Mouse (Mus musculus): Measurements from ENCODE around the gene Tenm4. TPM values are rescaled to one million over a fixed set of nuclear protein-coding genes. Genes with fewer than 3 reads are reported as not detected.

Gene Tenm4
- polyA plus RNA-seq, 1 experiment, result 31.4 TPM

DNA sequence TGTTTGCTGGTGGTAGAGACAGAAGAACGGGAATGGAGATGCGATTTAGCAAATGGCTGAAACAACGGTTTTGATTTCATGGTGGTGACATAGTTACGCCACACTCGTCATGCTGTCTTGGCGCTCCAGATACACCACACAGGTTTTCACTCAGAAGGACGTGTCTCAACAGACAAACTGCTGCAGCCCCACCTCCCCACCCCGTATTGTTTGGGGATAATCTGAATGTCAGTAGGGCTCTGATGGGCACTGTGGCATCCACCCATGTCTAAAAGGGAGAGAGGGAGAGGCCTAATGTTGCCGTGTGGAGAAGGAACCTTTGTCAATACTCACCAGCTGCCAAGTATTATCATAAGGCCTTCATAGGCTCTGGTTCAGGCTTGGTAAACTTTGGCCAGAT, 14.4 kb downstream of the Tenm4 start:
- DNase-seq (ENCODE audit: extremely low spot score in 1 of 2, low spot score in 1 of 2), result no peak

- no peak for DNase-seq (ENCODE audit: extremely low spot score in 1 of 2, low spot score in 1 of 2)
These were observed 32.9 kb downstream of the Tenm4 start for GRCm38 (mm10) chr7:96203812-96204560.

DNA sequence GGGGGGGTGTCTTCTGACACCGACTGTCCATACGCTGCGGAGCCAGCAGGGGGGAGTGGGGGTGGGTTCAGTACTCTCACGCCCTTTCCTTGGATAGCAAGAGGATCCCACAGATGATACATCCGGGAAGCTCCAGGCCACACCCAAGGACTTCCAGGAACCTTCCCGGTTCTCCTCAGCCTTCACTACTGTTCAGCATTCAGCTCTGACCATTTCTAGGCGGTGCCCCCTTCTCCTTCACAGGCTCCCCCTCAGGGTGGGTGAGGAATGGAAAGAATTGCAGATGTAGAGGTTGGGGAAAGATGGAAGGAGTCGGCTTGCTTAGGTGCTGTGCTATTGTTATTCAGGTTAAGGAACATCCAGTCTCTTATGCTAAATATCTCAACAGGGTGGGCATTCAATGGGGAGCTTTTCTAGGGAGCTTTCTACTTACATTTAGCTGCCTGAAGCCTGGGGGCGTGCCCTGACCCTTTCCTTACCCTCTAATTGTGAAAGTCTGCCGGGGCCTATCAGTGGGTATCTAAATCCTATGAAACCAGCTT, 33.8 kb downstream of the Tenm4 start:
- DNase-seq (ENCODE audit: extremely low spot score in 1 of 2, low spot score in 1 of 2), result no peak

DNA sequence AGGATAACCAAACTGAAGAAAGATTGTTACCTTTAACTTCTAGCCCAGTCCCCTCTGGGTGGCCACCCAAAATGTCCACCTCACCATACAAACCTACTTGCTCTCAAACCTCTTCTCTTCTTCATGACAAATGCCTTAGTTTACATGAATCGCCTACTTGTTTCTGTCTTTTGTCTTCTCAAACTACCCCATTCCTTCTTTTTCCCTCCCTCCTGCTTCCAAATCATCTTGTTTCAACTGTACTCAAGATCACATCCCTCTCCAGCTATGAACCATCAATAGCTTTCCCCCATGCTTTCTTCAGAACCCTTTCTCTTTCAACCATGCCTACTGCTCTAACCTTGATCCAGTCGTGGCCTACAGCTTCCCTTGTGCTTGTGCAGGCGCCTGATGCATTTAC, 36.0 kb downstream of the Tenm4 start:
- DNase-seq (ENCODE audit: extremely low spot score in 1 of 2, low spot score in 1 of 2), result no peak

DNA sequence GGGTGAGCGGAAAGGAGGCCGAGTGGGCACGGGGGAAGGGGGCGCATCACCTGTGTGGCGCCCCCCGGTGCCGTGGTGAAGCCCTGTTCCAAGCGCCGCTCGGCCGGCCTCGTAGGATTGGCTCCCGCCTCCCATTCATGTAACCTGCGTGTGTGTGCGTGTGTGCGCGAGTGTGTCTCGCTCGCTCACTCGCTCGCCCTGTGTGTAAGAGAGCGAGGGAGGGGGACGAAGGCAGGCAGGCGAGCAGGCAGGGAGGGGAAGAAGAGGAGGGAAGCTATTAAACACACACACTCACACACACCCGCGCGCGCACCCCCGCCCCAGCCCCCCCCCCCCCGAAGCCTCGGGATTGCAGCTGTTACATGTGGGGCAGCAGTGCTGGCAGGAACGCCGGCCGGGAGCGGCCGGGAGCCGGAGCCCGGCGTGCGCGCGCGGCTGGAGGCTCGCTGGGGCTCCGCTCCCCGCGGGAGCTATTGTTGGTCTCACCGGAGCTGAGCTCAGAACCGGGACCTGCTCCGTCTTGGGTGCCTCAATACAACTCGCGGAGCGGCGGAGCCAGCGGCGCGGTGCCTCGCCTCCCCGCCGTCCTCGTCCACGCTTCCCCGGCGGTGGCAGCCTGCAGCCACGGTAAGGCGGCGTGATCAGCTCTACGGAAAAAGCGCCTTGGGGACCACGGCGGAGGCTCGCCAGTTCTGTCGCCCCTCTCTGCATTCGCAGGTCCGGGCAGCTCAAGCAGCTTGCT, 38.9 kb downstream of the Tenm4 start:
- peak in 1 of 2 experiments; percentile 69 for DNase-seq (ENCODE audit: extremely low spot score in 1 of 2, low spot score in 1 of 2)

- no peak for DNase-seq (ENCODE audit: extremely low spot score in 1 of 2, low spot score in 1 of 2)
These were observed 39.7 kb downstream of the Tenm4 start for GRCm38 (mm10) chr7:96210525-96211369.

- DNase-seq (ENCODE audit: extremely low spot score in 1 of 2, low spot score in 1 of 2), result no peak
These were observed 40.6 kb downstream of the Tenm4 start for GRCm38 (mm10) chr7:96211618-96212021.

- DNase-seq (ENCODE audit: extremely low spot score in 1 of 2, low spot score in 1 of 2), result no peak
These were observed 41.2 kb downstream of the Tenm4 start for GRCm38 (mm10) chr7:96212224-96212591.

GRCm38 (mm10) chr7:96212592-96213541, 41.8 kb downstream of the Tenm4 start:
- peak in 1 of 2 experiments; percentile 70 for DNase-seq (ENCODE audit: extremely low spot score in 1 of 2, low spot score in 1 of 2)

GRCm38 (mm10) chr7:96213741-96214140, 42.7 kb downstream of the Tenm4 start:
- no peak for DNase-seq (ENCODE audit: extremely low spot score in 1 of 2, low spot score in 1 of 2)

DNA sequence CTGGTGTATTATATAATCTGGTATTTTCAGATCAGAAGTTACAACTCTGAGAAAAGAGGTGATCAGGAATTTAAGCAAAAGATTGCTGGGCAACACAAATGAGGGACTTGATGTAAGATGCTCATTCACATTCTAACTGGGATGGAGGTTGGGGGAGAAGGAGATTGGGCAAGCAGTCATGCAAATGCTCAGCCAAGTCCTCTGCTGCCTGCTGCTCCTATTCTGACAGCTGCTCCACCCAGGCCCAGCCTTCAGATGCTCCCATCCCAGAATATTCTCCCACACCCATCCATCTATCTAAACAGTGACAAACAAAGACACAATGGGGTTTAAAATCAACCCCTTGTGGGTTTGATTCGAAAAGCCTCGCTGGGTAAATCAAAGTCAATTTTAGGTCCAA, 43.8 kb downstream of the Tenm4 start:
- no peak for DNase-seq (ENCODE audit: extremely low spot score in 1 of 2, low spot score in 1 of 2)

GRCm38 (mm10) chr7:96215894-96216509, 45.0 kb downstream of the Tenm4 start:
- no peak for DNase-seq (ENCODE audit: extremely low spot score in 1 of 2, low spot score in 1 of 2)

GRCm38 (mm10) chr7:96219386-96219785, 48.3 kb downstream of the Tenm4 start:
- DNase-seq (ENCODE audit: extremely low spot score in 1 of 2, low spot score in 1 of 2), result no peak

DNA sequence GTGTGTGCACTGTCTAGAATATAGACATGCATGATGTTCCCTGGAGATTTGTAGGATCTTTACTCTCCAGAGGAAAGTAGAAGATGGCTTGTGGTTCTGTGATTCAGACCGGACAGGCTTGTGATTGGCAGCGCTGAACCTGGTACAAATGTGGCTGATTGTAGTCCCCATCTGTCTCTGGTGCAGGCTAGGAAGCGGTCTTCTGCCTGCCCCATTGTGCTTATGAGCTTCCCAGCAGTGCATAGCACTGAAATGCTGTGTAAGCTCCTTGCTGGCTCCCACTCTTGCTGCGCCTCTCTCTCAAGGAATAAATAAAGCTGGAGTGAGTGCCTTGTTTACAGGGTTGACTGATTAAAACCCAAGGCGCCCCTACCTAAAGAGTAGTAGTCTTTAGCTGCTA, 49.6 kb downstream of the Tenm4 start:
- no peak for DNase-seq (ENCODE audit: extremely low spot score in 1 of 2, low spot score in 1 of 2)

DNA sequence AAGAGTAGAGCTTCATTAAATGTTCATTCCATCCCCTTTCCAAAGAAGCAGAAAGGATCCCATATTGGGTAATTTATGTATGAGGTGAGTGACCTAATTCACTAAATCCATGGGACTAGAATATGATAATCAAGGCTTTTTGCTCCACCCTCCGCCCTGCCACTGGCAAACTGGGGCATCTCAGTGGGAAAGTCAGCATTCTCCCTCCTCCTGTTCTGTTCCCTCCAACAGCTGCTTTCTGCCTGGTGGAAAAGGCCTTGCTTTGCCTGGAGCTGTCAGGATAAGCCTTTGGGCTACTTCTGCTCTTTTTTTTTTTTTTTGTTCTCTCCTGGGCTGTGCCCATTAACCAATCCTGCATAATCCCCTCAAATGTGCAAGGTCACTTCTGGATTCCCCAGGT, 51.5 kb downstream of the Tenm4 start:
- DNase-seq (ENCODE audit: extremely low spot score in 1 of 2, low spot score in 1 of 2), result no peak

DNA sequence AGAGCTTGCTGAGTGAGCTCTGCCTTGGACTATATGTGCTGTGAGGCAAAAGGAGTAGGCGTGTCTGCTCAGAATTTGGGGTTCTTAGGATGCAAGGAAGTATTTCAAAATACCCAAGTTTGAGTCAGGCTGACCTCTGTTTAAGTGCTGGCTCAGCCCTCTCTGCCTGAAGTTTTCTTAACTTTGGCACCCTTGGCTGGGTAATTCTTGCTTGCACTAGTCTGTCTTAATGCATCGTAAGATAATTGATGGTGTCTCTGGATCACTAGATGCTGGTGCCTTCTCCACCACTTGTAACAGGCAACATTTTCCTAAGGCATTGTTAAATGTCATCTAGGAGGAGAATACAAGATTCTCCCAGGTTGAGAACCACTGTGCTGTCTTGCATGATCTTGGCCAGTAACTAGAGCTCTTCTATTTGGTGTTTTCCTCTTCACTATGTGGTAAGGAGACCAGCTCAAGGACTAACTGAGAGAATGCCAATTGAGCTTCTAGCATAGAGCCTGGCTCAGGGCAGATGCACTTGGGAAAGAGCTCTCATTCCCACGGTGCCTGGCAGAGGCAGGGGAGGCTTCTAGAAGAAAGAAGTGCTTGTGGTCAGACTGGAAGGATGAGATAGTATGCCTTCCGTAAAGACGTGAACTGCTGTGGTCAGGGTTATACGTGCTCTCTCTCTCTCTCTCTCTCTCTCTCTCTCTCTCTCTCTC, 57.7 kb downstream of the Tenm4 start:
- DNase-seq (ENCODE audit: extremely low spot score in 1 of 2, low spot score in 1 of 2), result no peak

GRCm38 (mm10) chr7:96230006-96230719, 59.1 kb downstream of the Tenm4 start:
- peak in 1 of 2 experiments; percentile 59 for DNase-seq (ENCODE audit: extremely low spot score in 1 of 2, low spot score in 1 of 2)

- no peak for DNase-seq (ENCODE audit: extremely low spot score in 1 of 2, low spot score in 1 of 2)
These were observed 59.7 kb downstream of the Tenm4 start for GRCm38 (mm10) chr7:96230720-96231241.
